Mouse (Mus musculus) heart, postnatal 0 days (tissue): Measurements from ENCODE around the gene Hrh2.

ENCODE experiments used
- CTCF ChIP-seq: IDR thresholded peaks from 2 replicates; pipeline ENCODE4 v1.5.1; 2016; ENCODE audit warnings: antibody characterized with exemption, control low read depth, low read depth
- EP300 ChIP-seq: IDR thresholded peaks from 2 replicates; pipeline ENCODE4 v1.6.1; 2016; ENCODE audit warnings: antibody characterized with exemption, low read depth

GRCm38 (mm10) chr13:54242380-54242779 lies 50.5 kb downstream of the Hrh2 start:
- peak; percentile 33 for TF ChIP-seq CTCF
- no peak for TF ChIP-seq EP300
